Mouse (Mus musculus) lung, adult 2 months (tissue): ENCODE results near the gene Atn1.

ENCODE experiments used
- CTCF ChIP-seq: fragments of 200-500 bp; IDR thresholded peaks from 2 replicates; pipeline ENCODE4 v1.5.1; 2011; ENCODE audit warnings: mild to moderate bottlenecking, low read length, control low read depth; ENCODE audit not compliant: insufficient read depth
- POLR2A ChIP-seq: fragments of 200-500 bp; IDR thresholded peaks from 2 replicates; pipeline ENCODE4 v1.6.1; 2011; ENCODE audit warnings: low read depth, mild to moderate bottlenecking, control low read depth, low read length, borderline replicate concordance; ENCODE audit errors: extremely low read depth

- TF ChIP-seq CTCF = peak; percentile 55
- peak; percentile 50; the same call in 1 of the 2 replicates for TF ChIP-seq POLR2A
Measured at GRCm38 (mm10) chr6:124745490-124746295, 10.6 kb downstream of the Atn1 start.
